Mouse (Mus musculus): Measurements from ENCODE around the gene Fndc10. TPM values are rescaled to one million over a fixed set of nuclear protein-coding genes. Genes with fewer than 3 reads are reported as not detected.

Gene Fndc10
- polyA plus RNA-seq (2015; fragmentation: Nextera tagmentation; extraction: Ambion mirVana), result 10.4 and 10.8 TPM in 2 replicates

GRCm38 (mm10) chr4:155694111-155694481, at the start of gene Fndc10:
Fndc10 (plus strand) TSS chr4:155694342.

GRCm38 (mm10) chr4:155645308-155645707, 48.8 kb upstream of the Fndc10 start, which contains the start of gene Gm10563:
Gm10563 (minus strand) TSS chr4:155645408.

GRCm38 (mm10) chr4:155653086-155653450, 41.1 kb upstream of the Fndc10 start, which contains the start of gene Mmp23:
Mmp23 (minus strand) TSS chr4:155653384.

GRCm38 (mm10) chr4:155668689-155669597, 25.2 kb upstream of the Fndc10 start, which contains the start of gene Mib2:
Mib2 (minus strand) TSS chr4:155669198.

GRCm38 (mm10) chr4:155704721-155705591, 10.8 kb downstream of the Fndc10 start, which contains the start of gene Ssu72:
Ssu72 (plus strand) TSS chr4:155704800.

GRCm38 (mm10) chr4:155734350-155734941, 40.3 kb downstream of the Fndc10 start, which contains the start of gene Tmem240:
Tmem240 (plus strand) TSS chr4:155734800.

Other genes with a start within 250 kb of the Fndc10 start
- gene Tmem52, start 225.2 kb upstream of the Fndc10 start, polyA plus RNA-seq (2015; fragmentation: Nextera tagmentation; extraction: Ambion mirVana), result not detected in 2 replicates
- 288 and 312 TPM in 2 replicates for gene Gnb1, start 203.0 kb upstream of the Fndc10 start, polyA plus RNA-seq (2015; fragmentation: Nextera tagmentation; extraction: Ambion mirVana)
- gene Nadk, start 132.0 kb upstream of the Fndc10 start, polyA plus RNA-seq (2015; fragmentation: Nextera tagmentation; extraction: Ambion mirVana), result 66.8 and 68.5 TPM in 2 replicates
- gene Slc35e2, start 92.9 kb upstream of the Fndc10 start, polyA plus RNA-seq (2015; fragmentation: Nextera tagmentation; extraction: Ambion mirVana), result 3.1 and 3.8 TPM in 2 replicates
- gene Cdk11b, start 69.5 kb upstream of the Fndc10 start, polyA plus RNA-seq (2015; fragmentation: Nextera tagmentation; extraction: Ambion mirVana), result 45.0 and 53.4 TPM in 2 replicates
- gene Gm10563, start 48.9 kb upstream of the Fndc10 start, polyA plus RNA-seq (2015; fragmentation: Nextera tagmentation; extraction: Ambion mirVana), result not detected in 2 replicates
- 143 and 158 TPM in 2 replicates for gene Mmp23, start 41.0 kb upstream of the Fndc10 start, polyA plus RNA-seq (2015; fragmentation: Nextera tagmentation; extraction: Ambion mirVana)
- 10.8 and 11.4 TPM in 2 replicates for gene Mib2, start 25.1 kb upstream of the Fndc10 start, polyA plus RNA-seq (2015; fragmentation: Nextera tagmentation; extraction: Ambion mirVana)
- gene Ssu72, start 10.5 kb downstream of the Fndc10 start, polyA plus RNA-seq (2015; fragmentation: Nextera tagmentation; extraction: Ambion mirVana), result 133 and 144 TPM in 2 replicates
- 0.35 and 0.58 TPM in 2 replicates for gene Tmem240, start 40.5 kb downstream of the Fndc10 start, polyA plus RNA-seq (2015; fragmentation: Nextera tagmentation; extraction: Ambion mirVana)
- 43.9 and 46.1 TPM in 2 replicates for gene Atad3a, start 66.8 kb downstream of the Fndc10 start, polyA plus RNA-seq (2015; fragmentation: Nextera tagmentation; extraction: Ambion mirVana)
- 47.5 and 51.7 TPM in 2 replicates for gene Vwa1, start 80.4 kb downstream of the Fndc10 start, polyA plus RNA-seq (2015; fragmentation: Nextera tagmentation; extraction: Ambion mirVana)
- 0.40 and 0.45 TPM in 2 replicates for gene Tmem88b, start 91.5 kb downstream of the Fndc10 start, polyA plus RNA-seq (2015; fragmentation: Nextera tagmentation; extraction: Ambion mirVana)
- 0.16 and 0.24 TPM in 2 replicates for gene Ankrd65, start 96.1 kb downstream of the Fndc10 start, polyA plus RNA-seq (2015; fragmentation: Nextera tagmentation; extraction: Ambion mirVana)
- 437 and 466 TPM in 2 replicates for gene Mrpl20, start 108.5 kb downstream of the Fndc10 start, polyA plus RNA-seq (2015; fragmentation: Nextera tagmentation; extraction: Ambion mirVana)
- gene Ccnl2, start 118.1 kb downstream of the Fndc10 start, polyA plus RNA-seq (2015; fragmentation: Nextera tagmentation; extraction: Ambion mirVana), result 104 and 106 TPM in 2 replicates
- gene Aurkaip1, start 136.9 kb downstream of the Fndc10 start, polyA plus RNA-seq (2015; fragmentation: Nextera tagmentation; extraction: Ambion mirVana), result 119 and 125 TPM in 2 replicates
- 126 and 133 TPM in 2 replicates for gene Mxra8, start 145.3 kb downstream of the Fndc10 start, polyA plus RNA-seq (2015; fragmentation: Nextera tagmentation; extraction: Ambion mirVana)
- 5.5 and 8.2 TPM in 2 replicates for gene Dvl1, start 153.1 kb downstream of the Fndc10 start, polyA plus RNA-seq (2015; fragmentation: Nextera tagmentation; extraction: Ambion mirVana)
- gene Tas1r3, start 169.0 kb downstream of the Fndc10 start, polyA plus RNA-seq (2015; fragmentation: Nextera tagmentation; extraction: Ambion mirVana), result 0.12 and 0.15 TPM in 2 replicates
- gene Cptp, start 175.1 kb downstream of the Fndc10 start, polyA plus RNA-seq (2015; fragmentation: Nextera tagmentation; extraction: Ambion mirVana), result 11.3 and 12.5 TPM in 2 replicates
- 27.6 and 27.8 TPM in 2 replicates for gene Ints11, start 175.2 kb downstream of the Fndc10 start, polyA plus RNA-seq (2015; fragmentation: Nextera tagmentation; extraction: Ambion mirVana)
- gene Pusl1, start 197.4 kb downstream of the Fndc10 start, polyA plus RNA-seq (2015; fragmentation: Nextera tagmentation; extraction: Ambion mirVana), result 37.0 and 40.7 TPM in 2 replicates
- 9.9 and 10.4 TPM in 2 replicates for gene Acap3, start 197.5 kb downstream of the Fndc10 start, polyA plus RNA-seq (2015; fragmentation: Nextera tagmentation; extraction: Ambion mirVana)
- gene Ube2j2, start 249.5 kb downstream of the Fndc10 start, polyA plus RNA-seq (2015; fragmentation: Nextera tagmentation; extraction: Ambion mirVana), result 69.0 and 72.3 TPM in 2 replicates

All from urinary bladder, postnatal 0 days (tissue).